Mouse (Mus musculus) brown adipose tissue, adult 24 weeks (tissue): Measurements from ENCODE around the gene Dhx15. TPM values are rescaled to one million over a fixed set of nuclear protein-coding genes. Genes with fewer than 3 reads are reported as not detected.

ENCODE experiments used
- H3K27ac ChIP-seq: fragments of 200-500 bp; replicated peaks from 2 replicates; pipeline ENCODE4 v1.5.1; 2012; ENCODE audit warnings: low read depth, mild to moderate bottlenecking, low read length
- H3K4me1 ChIP-seq: fragments of 200-500 bp; 2 replicates; pipeline ENCODE4 v1.6.1; 2012; ENCODE audit warnings: low read length, mixed read lengths; ENCODE audit not compliant: control insufficient read depth, insufficient read depth, insufficient read length
- H3K4me3 ChIP-seq: fragments of 200-500 bp; 2 replicates; pipeline ENCODE4 v1.5.1; 2012; ENCODE audit warnings: low read depth, mild to moderate bottlenecking, low read length, moderate library complexity; ENCODE audit not compliant: insufficient read depth
- polyA plus RNA-seq: library from polyadenylated mRNA; stranded (reverse); fragments of >200 nt; gene quantifications from 2 replicates; pipeline ENCODE4 v1.2.4, GENCODE M21; 2012; ENCODE audit not compliant: missing spikeins, insufficient read depth, insufficient read length

Gene Dhx15
- polyA plus RNA-seq, 1 experiment, result 50.4 TPM

DNA sequence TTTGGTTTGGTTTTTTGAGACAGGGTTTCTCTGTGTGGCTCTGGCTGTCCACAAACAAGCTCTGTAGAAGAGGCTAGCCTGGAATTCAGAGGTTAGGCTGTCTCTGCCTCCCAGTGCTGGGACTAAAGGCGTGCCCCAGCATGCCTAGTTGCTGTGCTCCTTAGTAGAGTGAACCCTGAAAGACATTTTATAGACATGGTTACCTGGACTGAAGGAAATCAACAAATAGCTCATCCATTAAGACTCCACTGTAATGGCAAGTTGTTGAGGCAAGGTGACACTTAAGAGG lies 810 bp upstream of the Dhx15 start:
- H3K4me3 ChIP-seq, result peak overlapping the region; percentile 55
- no peak overlapping the region for H3K27ac ChIP-seq
- 0 out of 2 replicates have a peak, but pooled peaks cover 2% of the 10 kb centered on the region for H3K4me1 ChIP-seq

DNA sequence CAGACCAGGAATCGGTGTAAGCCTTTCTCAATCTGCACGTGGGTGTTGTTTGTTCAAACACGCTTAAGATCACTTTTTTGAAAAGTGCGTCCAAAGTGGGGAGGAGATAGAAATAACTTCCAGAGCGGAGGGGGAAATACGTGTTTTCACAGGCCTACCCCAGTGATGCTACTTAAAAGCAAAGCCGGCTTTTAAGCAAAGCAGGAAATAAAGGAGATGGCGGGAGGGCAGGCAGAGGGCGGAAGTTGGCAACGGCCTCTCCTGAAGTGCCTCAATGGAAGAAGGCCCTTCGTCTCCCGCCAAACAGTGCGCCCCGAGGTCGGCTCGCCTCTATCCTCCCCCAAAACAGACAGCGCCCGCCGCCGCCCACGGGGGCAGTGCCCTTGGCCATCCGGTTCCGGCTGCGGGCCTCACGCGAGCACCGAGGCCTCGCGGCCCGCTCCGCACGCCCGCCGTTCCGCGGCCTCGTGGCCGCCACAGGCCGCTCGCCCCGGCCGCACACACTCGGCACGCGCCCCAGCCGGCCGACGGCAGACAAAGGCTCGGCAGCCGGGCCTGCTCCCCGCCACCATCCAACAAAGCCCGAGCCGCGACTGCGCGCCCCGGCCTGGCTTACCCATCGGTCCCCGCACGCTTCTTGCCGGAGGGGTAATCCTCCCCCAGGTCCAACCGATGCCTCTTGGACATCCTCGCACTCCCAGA lies 499 bp downstream of the Dhx15 start:
- Histone ChIP-seq H3K27ac (peak overlapping the region; percentile 68), H3K4me3 (peak overlapping the region; percentile 79), H3K4me1 (peaks cover 6% of the 10 kb centered on the region; the same call in 1 of the 2 replicates)

DNA sequence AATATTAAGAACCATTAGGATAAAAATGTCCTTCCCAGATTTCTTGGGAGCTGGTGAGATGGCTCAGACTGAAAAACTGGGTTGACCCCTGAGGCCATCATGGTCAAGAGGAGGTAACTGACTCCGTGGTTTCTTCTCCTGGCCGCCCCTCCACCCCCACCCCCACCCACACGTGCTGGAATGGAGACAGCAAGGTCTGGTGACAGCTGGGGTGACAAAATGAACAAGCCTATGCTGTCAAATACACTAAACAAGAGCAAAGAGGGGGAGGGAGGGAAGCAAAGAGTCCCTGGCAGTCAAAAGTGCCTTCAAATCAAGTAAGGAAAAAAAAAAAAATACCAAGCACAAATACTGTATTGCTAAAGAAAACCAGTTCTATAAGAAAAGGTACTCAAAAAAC lies 2.1 kb downstream of the Dhx15 start:
- no peak overlapping the region for H3K27ac ChIP-seq
- no peak overlapping the region for H3K4me3 ChIP-seq
- peaks cover 6% of the 10 kb centered on the region; the same call in 1 of the 2 replicates for H3K4me1 ChIP-seq

DNA sequence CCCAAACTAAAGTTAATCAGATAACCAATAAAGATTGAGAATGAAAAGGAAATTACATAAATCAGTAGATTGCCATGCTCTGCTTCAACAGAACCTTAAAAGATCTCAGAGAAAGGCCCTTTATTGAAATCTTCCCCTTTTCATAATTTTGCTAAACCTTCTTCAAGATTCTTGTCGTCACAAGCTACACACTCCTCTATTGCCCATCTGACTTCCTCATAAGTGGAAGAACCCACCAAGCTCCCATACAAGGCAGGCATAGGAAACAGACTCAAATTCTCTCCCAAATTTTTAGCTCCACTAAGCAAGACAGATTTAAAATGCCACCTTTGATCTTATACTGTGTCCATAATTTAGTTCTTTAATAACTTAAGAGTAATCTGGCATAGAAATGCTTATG lies 13.0 kb downstream of the Dhx15 start:
- Histone ChIP-seq H3K4me3 (no peak overlapping the region), H3K4me1 (no peaks in the 10 kb centered on the region), H3K27ac (no peak overlapping the region)

DNA sequence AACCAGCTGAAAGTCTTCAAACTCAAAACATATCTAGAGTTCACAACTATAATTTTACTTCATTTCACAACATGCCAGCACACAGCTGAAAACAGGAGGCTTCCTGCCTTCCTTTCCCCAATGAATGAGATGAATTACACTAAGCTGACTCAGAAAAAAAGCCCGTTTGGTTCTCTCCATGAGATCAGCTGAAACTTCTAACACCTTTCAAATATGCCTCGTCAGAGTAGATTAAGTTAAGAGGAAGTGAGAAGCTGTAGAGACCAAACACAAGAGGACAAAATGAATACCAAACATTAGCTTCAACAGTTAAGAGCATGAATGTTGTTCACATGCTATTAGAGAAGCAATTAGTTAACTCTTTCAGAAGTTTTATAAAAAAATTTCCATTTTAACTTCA lies 21.8 kb downstream of the Dhx15 start:
- Histone ChIP-seq H3K4me3 (no peak overlapping the region), H3K27ac (no peak overlapping the region), H3K4me1 (no peaks in the 10 kb centered on the region)

DNA sequence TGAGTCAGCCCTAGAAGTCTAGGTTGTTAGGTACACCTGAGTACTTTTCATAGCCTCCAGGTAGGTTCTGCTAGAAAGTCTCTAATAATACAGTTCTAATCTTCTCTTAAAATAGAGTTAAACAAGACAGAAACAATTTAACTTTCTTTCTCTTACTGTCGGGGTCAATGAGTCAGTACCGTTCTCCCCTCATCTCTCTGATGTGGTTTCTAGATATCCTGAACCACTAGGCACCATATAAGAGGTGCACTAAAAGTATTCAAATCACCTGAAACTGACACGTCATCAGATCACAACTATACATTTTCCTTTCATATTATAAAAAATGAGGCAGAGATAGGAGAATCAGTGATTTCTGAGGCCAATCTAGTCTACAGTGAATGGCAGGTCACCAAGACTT lies 41.2 kb downstream of the Dhx15 start:
- peaks cover 3% of the 10 kb centered on the region for H3K4me1 ChIP-seq
- no peak overlapping the region for H3K27ac ChIP-seq
- H3K4me3 ChIP-seq, result no peak overlapping the region

DNA sequence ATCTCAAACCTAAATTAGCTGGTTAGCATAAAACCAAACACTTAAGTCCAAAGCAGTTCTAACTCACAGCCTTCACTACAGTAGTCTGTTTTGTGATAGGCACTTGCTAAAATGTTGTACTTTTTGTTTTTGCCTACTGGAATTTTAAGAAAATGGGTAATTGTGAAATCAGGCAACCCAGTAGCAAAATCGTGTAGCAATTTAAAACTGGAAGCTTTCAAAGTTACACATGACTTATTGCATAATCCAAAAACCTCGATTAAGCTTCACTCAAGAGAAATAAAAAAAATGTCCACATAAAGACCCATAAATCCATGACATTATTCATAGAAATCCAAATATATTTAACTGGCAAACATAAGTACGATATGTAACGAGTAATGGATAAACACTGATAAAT lies 43.2 kb downstream of the Dhx15 start:
- Histone ChIP-seq H3K4me1 (peaks cover 3% of the 10 kb centered on the region), H3K27ac (no peak overlapping the region), H3K4me3 (no peak overlapping the region)

DNA sequence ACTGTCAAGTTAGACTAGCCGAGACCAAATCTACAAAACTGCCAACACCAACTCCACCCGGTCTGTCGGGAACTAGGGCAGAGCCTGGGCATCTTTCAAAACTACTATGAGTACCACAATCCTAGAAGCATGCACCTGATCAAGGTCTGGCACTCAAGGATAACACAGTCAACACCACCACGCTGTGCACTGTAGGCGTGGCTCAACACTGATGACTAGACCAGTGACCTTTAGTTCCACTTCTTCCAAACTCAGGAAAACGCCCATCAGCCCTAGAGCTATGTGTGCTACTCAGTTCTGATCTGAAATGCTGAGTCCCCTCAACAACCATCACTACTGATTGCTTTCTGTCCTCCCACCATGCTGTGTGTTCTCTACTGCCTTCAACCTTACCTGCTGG lies 44.6 kb downstream of the Dhx15 start:
- H3K27ac ChIP-seq, result no peak overlapping the region
- H3K4me3 ChIP-seq, result no peak overlapping the region
- peaks cover 3% of the 10 kb centered on the region for H3K4me1 ChIP-seq

DNA sequence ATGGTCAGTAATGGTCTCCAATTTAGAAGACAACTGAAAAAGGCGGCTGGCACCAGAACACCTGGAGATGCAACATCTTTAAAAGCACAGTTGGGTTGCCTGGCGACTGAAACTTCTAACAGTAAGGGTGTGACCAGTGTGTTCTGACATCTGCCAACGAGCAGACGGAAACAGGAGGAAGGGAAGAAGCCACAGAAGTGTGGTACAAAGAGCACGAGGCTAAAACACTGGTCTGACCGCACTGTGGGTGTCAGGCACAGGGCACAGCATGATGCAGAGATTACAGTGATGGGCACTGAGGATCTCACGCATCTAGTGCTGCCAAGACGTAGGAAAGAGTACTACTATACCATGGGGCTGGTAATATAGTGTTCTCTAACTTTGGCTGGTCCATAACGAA lies 48.4 kb downstream of the Dhx15 start:
- Histone ChIP-seq H3K4me3 (no peak overlapping the region), H3K27ac (no peak overlapping the region), H3K4me1 (peaks cover 11% of the 10 kb centered on the region)

DNA sequence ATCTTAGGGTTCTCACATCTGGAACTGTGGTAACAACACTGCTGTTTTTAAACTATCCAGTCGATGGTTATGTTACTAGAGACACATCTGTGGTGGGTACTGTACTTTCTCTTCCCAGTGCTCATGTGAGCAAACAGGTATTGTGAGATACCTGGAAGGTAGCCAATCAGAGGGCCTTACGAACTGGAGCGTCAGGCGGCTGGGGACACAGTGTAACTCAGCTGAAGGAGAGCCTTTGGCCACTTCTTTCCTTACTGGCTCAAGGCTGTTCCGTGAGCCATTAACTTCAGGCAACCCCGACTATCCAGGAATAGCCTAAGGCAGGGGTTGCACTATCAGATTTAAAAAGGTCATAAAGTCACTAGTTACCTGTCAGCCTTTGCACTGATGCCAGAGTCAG lies 51.5 kb downstream of the Dhx15 start:
- H3K4me1 ChIP-seq, result peaks cover 11% of the 10 kb centered on the region; the same call in 1 of the 2 replicates
- H3K27ac ChIP-seq, result no peak overlapping the region
- no peak overlapping the region for H3K4me3 ChIP-seq

DNA sequence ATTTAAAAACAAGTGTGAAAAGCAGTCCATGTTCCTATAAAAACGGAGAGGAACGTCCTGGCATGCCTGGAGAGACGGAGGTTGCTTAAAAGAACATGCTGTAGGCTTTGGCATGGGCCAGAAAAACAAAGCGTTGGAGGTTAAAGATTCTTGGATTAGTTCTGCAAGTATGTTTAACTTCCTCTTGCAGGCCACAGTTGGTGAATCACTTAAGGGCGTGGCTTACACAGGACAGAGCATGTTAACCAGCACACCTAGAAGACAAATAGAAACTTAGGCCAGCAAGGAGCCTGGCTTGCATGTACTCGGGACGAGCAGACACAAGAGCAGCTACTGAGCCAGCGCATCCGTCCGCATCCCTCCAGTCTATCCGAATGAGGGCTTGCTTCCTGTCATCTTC lies 52.2 kb downstream of the Dhx15 start:
- Histone ChIP-seq H3K4me1 (peaks cover 11% of the 10 kb centered on the region; the same call in 1 of the 2 replicates), H3K27ac (no peak overlapping the region), H3K4me3 (no peak overlapping the region)

DNA sequence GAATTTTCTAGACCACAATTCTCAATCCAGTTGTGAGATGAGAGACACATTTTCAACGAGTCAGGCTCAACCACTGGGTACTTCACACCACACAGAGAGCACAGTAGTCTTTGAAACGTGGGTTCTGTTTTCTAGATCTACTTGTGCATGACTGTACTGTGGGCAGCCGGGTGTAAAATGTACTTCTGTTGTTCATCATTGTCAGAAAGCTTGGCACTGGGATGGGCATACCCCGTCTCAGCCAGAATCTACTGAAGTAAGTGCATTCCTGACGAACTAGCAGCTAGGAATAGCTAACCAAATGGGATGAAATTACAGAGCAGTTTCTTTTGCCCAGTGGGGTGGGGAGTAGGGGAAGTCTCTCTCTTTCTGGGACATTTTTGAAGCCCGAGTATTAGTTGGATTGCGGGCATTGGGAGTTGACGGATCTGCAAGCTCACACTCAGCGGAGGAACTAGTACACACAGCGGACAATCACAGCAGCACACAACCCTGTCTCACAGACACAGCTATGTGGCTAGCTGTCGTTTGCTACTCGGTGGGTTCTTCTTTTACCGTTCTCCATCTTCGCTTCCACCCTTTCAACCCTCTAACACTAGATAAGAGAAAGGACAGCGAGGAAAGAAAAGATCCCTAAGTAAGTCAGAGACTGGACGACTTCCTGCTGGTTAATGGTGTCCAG lies 54.7 kb downstream of the Dhx15 start:
- H3K27ac ChIP-seq, result no peak overlapping the region
- H3K4me3 ChIP-seq, result no peak overlapping the region
- peaks cover 11% of the 10 kb centered on the region; the same call in 1 of the 2 replicates for H3K4me1 ChIP-seq

DNA sequence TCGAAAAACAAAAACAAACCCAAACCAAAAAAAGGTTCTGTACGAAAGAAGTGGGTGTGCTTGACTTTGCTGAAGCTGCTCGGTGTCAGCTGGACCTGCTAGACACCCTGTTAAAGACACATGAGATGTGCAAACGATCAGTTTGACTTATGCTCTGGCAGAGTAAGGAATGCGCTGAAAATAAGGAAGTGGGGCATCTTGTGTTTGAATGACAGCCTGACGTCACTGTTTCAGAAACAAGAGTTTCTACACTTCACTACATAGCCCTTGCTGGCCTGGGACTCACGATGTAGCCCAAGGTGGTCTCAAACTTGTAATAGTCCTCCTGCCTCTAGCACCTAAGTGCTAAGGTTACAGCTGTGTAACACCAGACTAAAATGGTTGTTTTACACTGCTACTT lies 57.5 kb downstream of the Dhx15 start:
- H3K27ac ChIP-seq, result no peak overlapping the region
- no peak overlapping the region for H3K4me3 ChIP-seq
- no peaks in the 10 kb centered on the region for H3K4me1 ChIP-seq

DNA sequence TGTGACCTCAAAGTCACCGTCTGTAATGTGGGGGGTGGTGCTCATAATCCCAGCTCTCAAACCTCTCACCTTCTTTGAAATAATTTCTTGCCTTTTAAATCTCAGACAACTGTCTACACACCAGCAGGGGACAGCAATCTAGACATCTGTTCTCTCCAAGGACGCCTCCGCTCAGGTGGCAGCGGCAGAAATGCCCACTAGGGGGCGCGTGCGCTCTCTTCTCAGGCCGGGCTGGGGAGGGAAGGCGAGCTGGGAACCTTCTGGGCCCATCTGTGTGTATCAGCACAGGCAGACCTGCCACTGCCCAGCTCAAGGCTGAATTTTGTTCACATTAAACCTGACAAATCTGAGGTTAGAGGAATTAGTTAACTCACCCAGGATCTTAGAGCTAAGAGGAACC lies 58.2 kb downstream of the Dhx15 start:
- no peaks in the 10 kb centered on the region for H3K4me1 ChIP-seq
- H3K4me3 ChIP-seq, result no peak overlapping the region
- no peak overlapping the region for H3K27ac ChIP-seq

DNA sequence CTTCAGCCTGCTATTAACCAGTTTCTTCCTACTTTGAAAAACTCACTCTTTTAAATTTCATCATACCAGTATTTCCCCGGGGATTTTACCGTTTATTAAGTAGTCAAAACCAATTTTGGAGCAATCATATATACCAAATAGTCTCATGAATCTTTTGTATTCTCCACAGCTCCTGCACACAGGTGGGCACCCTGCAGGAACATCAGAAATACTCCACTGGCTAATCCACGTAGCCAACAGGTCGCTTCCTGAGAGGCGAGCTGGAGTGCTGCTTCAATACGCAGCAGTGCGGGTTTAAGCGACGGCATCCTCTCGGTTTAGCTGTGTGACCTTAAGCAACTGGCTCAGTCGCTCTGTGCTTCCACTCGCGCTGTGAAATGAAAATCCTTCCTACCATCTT lies 58.9 kb downstream of the Dhx15 start:
- H3K4me1 ChIP-seq, result no peaks in the 10 kb centered on the region
- H3K27ac ChIP-seq, result no peak overlapping the region
- no peak overlapping the region for H3K4me3 ChIP-seq

DNA sequence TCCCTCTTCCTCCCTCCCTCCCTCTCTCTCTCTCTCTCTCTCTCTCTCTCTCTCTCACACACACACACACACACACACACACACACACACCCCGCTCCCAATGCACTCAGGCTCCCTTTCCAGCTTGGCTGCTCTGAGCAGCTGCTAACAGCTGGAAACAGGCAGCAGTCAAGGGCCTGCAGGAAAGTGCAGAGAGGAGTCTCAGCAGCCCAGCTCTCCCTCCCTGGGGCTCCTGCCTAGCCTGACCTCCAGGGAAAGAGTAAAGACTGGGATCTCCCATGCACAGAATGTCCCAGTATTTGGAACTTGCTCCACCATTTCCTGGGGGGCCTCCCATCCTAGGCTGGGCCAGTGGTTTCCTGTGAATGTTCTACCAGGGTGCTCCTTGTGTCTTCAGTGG lies 59.8 kb downstream of the Dhx15 start:
- Histone ChIP-seq H3K4me3 (no peak overlapping the region), H3K27ac (no peak overlapping the region), H3K4me1 (no peaks in the 10 kb centered on the region)
